Mouse (Mus musculus) R1 (cell line): Measurements from ENCODE around the gene Cdh26.

ENCODE experiments used
- DNase-seq: peaks from one replicate; pipeline ENCODE4 v3.0.0-alpha.2; 2018; ENCODE audit warnings: low read depth, low spot score

Gene Cdh26

GRCm38 (mm10) chr2:178430231-178430630 is at the start of gene Cdh26:
TSS of gene Cdh26 (plus strand) at chr2:178430531.
- no peak for DNase-seq

- DNase-seq: peak; percentile 67
These were observed 23.1 kb upstream of the Cdh26 start, which contains the start of gene Sycp2 for GRCm38 (mm10) chr2:178407053-178407815. TSS of gene Sycp2 (minus strand) at chr2:178407685.

- DNase-seq: no peak
These were observed 21.3 kb upstream of the Cdh26 start for GRCm38 (mm10) chr2:178409024-178409423.

GRCm38 (mm10) chr2:178410286-178410685 is 20.0 kb upstream of the Cdh26 start:
- DNase-seq: no peak

GRCm38 (mm10) chr2:178412598-178412997 is 17.7 kb upstream of the Cdh26 start:
- DNase-seq: no peak

- DNase-seq: no peak
These were observed 17.2 kb upstream of the Cdh26 start for GRCm38 (mm10) chr2:178413081-178413480.

- DNase-seq: peak; percentile 60
These were observed 16.7 kb upstream of the Cdh26 start for GRCm38 (mm10) chr2:178413481-178414260.

GRCm38 (mm10) chr2:178414261-178415149 is 15.8 kb upstream of the Cdh26 start, which contains the start of the genes Ppp1r3d and Fam217b:
TSS of gene Ppp1r3d (minus strand) at chr2:178414472.
TSS of gene Fam217b (plus strand) at chr2:178414524.
- peak; percentile 56 for DNase-seq

GRCm38 (mm10) chr2:178415150-178415448 is 15.2 kb upstream of the Cdh26 start:
- DNase-seq: no peak

GRCm38 (mm10) chr2:178416427-178416826 is 13.9 kb upstream of the Cdh26 start:
- DNase-seq: no peak

- DNase-seq: peak; percentile 11
These were observed 13.4 kb upstream of the Cdh26 start for GRCm38 (mm10) chr2:178416970-178417369.

GRCm38 (mm10) chr2:178420576-178420975 is 9.8 kb upstream of the Cdh26 start:
- DNase-seq: no peak

- no peak for DNase-seq
These were observed 8.7 kb upstream of the Cdh26 start for GRCm38 (mm10) chr2:178421603-178422002.

GRCm38 (mm10) chr2:178422186-178422585 is 8.1 kb upstream of the Cdh26 start:
- no peak for DNase-seq

- DNase-seq: no peak
These were observed 7.1 kb upstream of the Cdh26 start for GRCm38 (mm10) chr2:178423223-178423622.

GRCm38 (mm10) chr2:178426229-178426628 is 4.1 kb upstream of the Cdh26 start:
- DNase-seq: no peak

- no peak for DNase-seq
These were observed 3.1 kb upstream of the Cdh26 start for GRCm38 (mm10) chr2:178427181-178427580.

- no peak for DNase-seq
These were observed 2.1 kb upstream of the Cdh26 start for GRCm38 (mm10) chr2:178428183-178428582.

- no peak for DNase-seq
These were observed 1.7 kb upstream of the Cdh26 start for GRCm38 (mm10) chr2:178428676-178429075.

- no peak for DNase-seq
These were observed 905 bp upstream of the Cdh26 start for GRCm38 (mm10) chr2:178429426-178429825.

- DNase-seq: no peak
These were observed 3.2 kb downstream of the Cdh26 start for GRCm38 (mm10) chr2:178433495-178433894.

- DNase-seq: no peak
These were observed 3.6 kb downstream of the Cdh26 start for GRCm38 (mm10) chr2:178433903-178434302.
